Mouse (Mus musculus) forelimb bud, embryonic 11.5 days (tissue): ENCODE data around the gene Ddx10.
A peak's percentile ranks its signal among the peaks of the same experiment; 100 is the strongest.
"Not testable (repeated sequence)": the region's sequence is repeated elsewhere in the genome, so short reads cannot be mapped to it uniquely, and the experiment has no call there.

Experiments used
- DNase-seq: peaks from one replicate; pipeline ENCODE4 v3.0.0-alpha.2; 2012; ENCODE audit warnings: low read depth, low spot score

The Ddx10 gene

GRCm38 (mm10) chr9:53144266-53144665 lies 103.6 kb downstream of the Ddx10 start:
- peak; percentile 45 for DNase-seq

DNA sequence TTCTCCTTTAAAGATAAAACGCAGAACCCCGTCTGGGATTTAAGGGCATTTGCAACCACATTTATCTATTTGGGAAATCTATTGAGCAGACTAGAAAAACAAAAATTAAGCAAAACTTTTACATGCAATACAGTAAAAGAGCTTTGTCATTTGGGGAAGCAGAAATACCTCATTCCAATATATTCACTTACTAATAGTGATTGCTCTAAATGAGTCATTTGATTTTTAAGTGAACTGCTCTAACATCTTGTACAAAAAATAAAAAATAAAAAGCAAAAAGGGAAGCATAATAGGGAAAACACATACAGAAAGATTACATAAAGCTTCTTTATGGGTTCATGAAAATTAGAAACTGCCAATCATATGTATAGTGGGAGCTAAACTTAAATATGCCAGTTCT lies 104.3 kb downstream of the Ddx10 start:
- DNase-seq = no peak

DNA sequence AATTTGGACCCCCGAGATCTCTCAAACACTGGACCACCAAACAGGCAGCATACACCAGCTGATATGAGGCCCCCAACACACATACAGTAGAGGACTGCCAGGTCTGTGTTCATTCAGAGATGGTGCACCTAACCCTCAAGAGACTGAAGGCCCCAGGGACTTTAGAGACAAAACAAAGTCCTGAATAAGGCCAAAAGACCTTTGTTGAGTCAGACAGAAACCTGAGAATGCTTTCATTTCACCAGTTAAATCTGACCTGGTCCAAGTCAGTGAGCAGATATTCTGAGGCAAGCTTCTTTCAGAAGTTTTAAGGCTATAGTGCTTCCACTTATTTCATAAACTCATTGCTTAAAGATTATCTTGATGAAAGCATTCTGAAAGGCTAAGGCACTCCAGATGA lies 105.4 kb downstream of the Ddx10 start:
- DNase-seq = not testable (repeated sequence)

DNA sequence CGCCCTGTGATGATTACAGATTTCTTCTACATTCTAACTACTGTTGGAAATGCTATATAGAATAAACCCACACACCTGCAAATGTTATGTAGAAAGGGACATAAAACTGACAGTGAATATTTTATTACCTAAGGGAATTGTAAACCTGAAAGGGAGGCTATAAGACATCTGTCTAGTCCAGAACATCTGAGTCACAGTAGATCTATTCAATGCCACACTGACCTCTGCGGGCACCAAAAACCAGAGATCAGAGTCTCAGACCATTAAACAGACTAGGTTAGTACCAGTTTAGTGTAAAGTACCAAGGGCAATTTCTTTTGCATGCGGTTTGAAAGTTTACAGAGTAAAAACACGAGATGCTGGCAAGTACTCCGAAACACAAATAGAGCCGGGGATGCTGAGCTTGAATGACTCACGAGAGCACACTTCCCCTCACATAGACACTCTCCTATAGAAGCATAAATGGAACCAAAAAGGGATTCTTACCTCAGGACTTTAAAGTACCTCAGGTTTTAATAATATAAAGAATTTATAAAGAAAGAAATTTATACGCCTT lies 107.2 kb downstream of the Ddx10 start:
- no peak for DNase-seq

GRCm38 (mm10) chr9:53132826-53133225 lies 115.0 kb downstream of the Ddx10 start:
- DNase-seq = no peak

- DNase-seq = no peak
These were observed 117.4 kb downstream of the Ddx10 start for GRCm38 (mm10) chr9:53130460-53130859.

GRCm38 (mm10) chr9:53101103-53101502 lies 146.8 kb downstream of the Ddx10 start:
- DNase-seq = no peak

DNA sequence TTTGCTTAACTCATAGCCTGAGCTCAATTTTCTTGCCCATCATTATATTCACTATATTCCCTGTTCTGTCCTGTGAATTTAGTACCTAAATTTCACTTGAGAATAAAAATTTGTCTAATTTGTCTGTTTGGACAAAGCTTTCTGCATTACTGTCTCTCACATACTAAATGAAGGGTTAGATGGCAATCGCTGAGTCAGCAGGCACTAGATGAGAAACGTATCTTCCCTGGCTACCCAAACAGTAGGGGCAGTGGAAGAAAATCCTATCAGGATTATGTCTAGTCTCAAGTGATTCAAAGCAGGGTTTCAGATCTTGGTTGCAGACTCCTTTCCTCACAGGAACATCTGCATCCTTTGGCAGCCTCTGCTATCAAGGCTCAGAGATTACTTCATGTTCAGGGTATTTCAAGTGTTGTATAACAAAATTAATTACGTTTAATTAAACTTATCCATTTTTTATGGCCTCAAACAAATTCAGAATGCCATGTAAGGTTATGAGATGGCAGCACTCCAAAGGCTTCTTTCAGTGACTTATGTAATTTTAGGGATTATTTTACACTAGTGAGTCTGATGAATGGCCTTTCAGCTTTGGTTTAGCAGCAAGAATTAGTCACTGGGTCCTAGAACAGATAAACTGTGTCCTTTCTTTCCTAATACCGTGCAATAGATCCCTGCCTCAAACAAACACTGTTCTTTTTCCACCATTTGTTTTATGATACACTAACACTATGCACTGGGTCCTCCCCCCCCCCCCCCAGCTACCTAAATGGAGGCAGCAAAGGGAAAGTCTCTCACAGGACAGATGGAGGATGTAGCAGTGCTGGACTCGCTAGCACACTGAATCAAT lies 152.3 kb downstream of the Ddx10 start:
- no peak for DNase-seq

DNA sequence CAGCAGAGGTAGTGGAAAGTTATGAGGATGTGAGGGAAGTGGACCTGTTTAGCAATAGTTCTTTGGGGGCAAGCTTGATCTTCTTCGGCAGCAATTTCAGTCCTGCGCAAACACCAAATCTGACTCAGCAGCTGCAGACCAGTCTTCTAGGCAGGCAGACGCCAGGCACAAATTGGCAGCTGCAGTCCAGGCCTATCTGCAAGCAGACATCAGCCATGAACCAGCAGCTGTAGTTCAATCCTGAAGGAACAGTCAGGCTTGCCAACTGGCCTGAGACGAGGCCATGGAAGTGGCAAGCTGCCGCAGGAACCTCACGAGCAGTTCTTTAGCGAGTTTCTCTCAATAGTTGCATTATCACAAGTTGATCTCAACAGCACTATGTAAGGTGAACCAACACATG lies 153.3 kb downstream of the Ddx10 start:
- no peak for DNase-seq

GRCm38 (mm10) chr9:53077626-53078025 lies 170.2 kb downstream of the Ddx10 start:
- no peak for DNase-seq

- DNase-seq = no peak
These were observed 171.9 kb downstream of the Ddx10 start for GRCm38 (mm10) chr9:53075931-53076330.

GRCm38 (mm10) chr9:53074443-53074842 lies 173.4 kb downstream of the Ddx10 start:
- no peak for DNase-seq

GRCm38 (mm10) chr9:53073576-53074112 lies 174.2 kb downstream of the Ddx10 start:
- no peak for DNase-seq

GRCm38 (mm10) chr9:53072088-53072487 lies 175.8 kb downstream of the Ddx10 start:
- no peak for DNase-seq

- no peak for DNase-seq
These were observed 176.9 kb downstream of the Ddx10 start for GRCm38 (mm10) chr9:53070875-53071524.

DNA sequence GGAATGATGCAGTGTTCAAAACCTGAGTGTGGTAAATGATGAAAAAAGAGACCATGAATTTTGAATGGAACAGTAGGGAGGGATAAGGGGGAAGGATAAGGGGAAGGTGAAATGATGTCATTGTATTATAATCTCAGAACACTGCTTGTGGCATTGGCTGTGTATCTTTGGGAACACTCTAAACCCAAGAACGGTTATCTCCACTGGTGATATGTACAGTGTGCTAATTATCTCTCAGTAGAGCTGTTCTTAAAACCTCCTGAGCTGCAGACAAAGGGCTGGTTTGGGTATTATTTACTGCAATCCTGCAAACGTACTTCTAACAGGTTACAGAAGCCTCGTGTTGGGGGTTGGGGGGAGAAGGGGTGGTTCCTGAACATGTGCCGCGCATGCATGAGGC lies 179.7 kb downstream of the Ddx10 start:
- no peak for DNase-seq

- no peak for DNase-seq
These were observed 181.4 kb downstream of the Ddx10 start for GRCm38 (mm10) chr9:53066428-53066827.

- no peak for DNase-seq
These were observed 182.8 kb downstream of the Ddx10 start for GRCm38 (mm10) chr9:53065028-53065427.

DNA sequence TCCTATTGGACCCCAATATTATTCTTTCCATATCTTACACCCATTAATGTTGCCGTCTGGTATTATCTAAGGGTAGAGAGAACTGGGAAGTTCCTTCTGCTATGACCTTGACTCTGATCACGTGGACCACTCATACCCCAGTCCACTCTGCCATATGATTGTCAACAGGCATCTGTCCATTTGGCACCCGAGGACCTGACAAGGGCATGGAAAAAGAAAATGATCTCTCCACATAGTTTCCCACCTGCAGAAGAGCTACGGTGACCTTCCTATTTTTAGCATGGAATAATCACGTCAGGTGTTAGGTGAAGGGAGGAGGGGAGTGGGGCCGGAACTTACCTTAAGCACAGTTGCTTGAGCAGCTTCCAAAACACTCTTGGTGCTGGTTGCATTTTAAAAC lies 183.3 kb downstream of the Ddx10 start:
- no peak for DNase-seq

DNA sequence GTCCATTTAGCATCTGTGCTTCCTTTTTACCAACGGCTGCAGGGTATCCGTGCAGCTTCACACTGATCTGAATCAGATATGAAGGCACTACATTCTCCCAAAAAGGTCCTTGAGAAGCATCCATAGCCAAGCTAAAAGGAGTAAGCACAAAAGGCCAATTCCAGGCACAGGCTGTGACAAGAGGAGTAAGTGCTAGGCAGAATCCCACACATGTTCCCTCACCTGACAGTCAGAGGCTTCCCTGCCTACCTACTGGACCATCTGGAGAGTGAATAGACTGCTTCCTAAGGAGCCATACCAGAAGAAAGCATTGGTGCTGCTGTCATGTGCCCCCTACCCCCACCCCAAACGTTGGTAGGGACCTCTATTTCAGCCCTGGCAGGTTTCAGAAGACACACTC lies 192.5 kb downstream of the Ddx10 start:
- no peak for DNase-seq
